Mouse (Mus musculus) CD8-positive naive resting alpha-beta T cell, adult 57 days (primary cell): Measurements from ENCODE around the gene Gtf2i. TPM values are rescaled to one million over a fixed set of nuclear protein-coding genes. Genes with fewer than 3 reads are reported as not detected.

ENCODE experiments used
- total RNA-seq: library from RNA; stranded (reverse); gene quantifications from one replicate; pipeline ENCODE4 v1.2.4, GENCODE M21; 2023

The Gtf2i gene
- 241 TPM for total RNA-seq

GRCm38 (mm10) chr5:134314688-134315622 lies at the start of gene Gtf2i:
TSS of gene Gtf2i (minus strand) at chr5:134314760.

GRCm38 (mm10) chr5:134229391-134229790 lies 85.2 kb downstream of the Gtf2i start, which contains the start of gene Ncf1:
TSS of gene Ncf1 (minus strand) at chr5:134229625.

Other genes with a start within 250 kb of the Gtf2i start
- gene Castor2, start 215.0 kb downstream of the Gtf2i start, total RNA-seq = 10.5 TPM
- gene Rcc1l, start 138.0 kb downstream of the Gtf2i start, total RNA-seq = 30.6 TPM
- 23.2 TPM for gene Gtf2ird2, start 130.7 kb downstream of the Gtf2i start, total RNA-seq
- gene Ncf1, start 85.1 kb downstream of the Gtf2i start, total RNA-seq = 38.6 TPM
- gene Gtf2ird1, start 142.0 kb upstream of the Gtf2i start, total RNA-seq = 9.4 TPM
- 2.7 TPM for gene Clip2, start 237.7 kb upstream of the Gtf2i start, total RNA-seq
- not detected for gene Syna, start 245.4 kb upstream of the Gtf2i start, total RNA-seq